Mouse (Mus musculus): Measurements from ENCODE around the gene Ttf1. TPM values are rescaled to one million over a fixed set of nuclear protein-coding genes. Genes with fewer than 3 reads are reported as not detected.
A peak's percentile ranks its signal among the peaks of the same experiment; 100 is the strongest.
"Not testable (repeated sequence)": the region's sequence is repeated elsewhere in the genome, so short reads cannot be mapped to it uniquely, and the experiment has no call there.

Gene Ttf1
- polyA plus RNA-seq, 1 experiment from 2014 or later = 12.5 TPM

- no peaks in the 10 kb centered on the region for H3K9me3 ChIP-seq (replicated peaks)
- ATAC-seq (ENCODE audit: insufficient number of reproducible peaks, low FRiP score, low TSS enrichment, low read depth) = no peak
- no peaks in the 10 kb centered on the region for H3K4me1 ChIP-seq
- no peaks in the 10 kb centered on the region for H3K36me3 ChIP-seq
- no peaks in the 10 kb centered on the region for H3K27me3 ChIP-seq
- no peak overlapping the region for H3K4me3 ChIP-seq (replicated peaks)
- H3K4me2 ChIP-seq (replicated peaks) = no peak overlapping the region
- H3K27ac ChIP-seq (replicated peaks) = no peak overlapping the region
- 65% methylated on average over 8 of the region's 8 CpGs for WGBS
- no peak overlapping the region for H3K9ac ChIP-seq
Measured at GRCm38 (mm10) chr2:29098786-29099185, 38.7 kb downstream of the Ttf1 start.

- ATAC-seq (ENCODE audit: insufficient number of reproducible peaks, low FRiP score, low TSS enrichment, low read depth) = no peak
- no peaks in the 10 kb centered on the region for H3K36me3 ChIP-seq
- H3K27me3 ChIP-seq = no peaks in the 10 kb centered on the region
- no peak overlapping the region for H3K4me3 ChIP-seq (replicated peaks)
- WGBS = 87% methylated on average over 14 of the region's 14 CpGs
- no peak overlapping the region for H3K4me2 ChIP-seq (replicated peaks)
- no peak overlapping the region for H3K27ac ChIP-seq (replicated peaks)
- H3K9ac ChIP-seq = no peak overlapping the region
- no peaks in the 10 kb centered on the region for H3K4me1 ChIP-seq
- no peaks in the 10 kb centered on the region for H3K9me3 ChIP-seq (replicated peaks)
Measured at GRCm38 (mm10) chr2:29099646-29100045, 39.6 kb downstream of the Ttf1 start.

- no peaks in the 10 kb centered on the region for H3K36me3 ChIP-seq
- H3K27ac ChIP-seq (replicated peaks) = no peak overlapping the region
- H3K4me3 ChIP-seq (replicated peaks) = no peak overlapping the region
- ATAC-seq (ENCODE audit: insufficient number of reproducible peaks, low FRiP score, low TSS enrichment, low read depth) = no peak
- no peak overlapping the region for H3K9ac ChIP-seq
- no peak overlapping the region for H3K4me2 ChIP-seq (replicated peaks)
- H3K9me3 ChIP-seq (replicated peaks) = no peaks in the 10 kb centered on the region
- no peaks in the 10 kb centered on the region for H3K4me1 ChIP-seq
- no peaks in the 10 kb centered on the region for H3K27me3 ChIP-seq
- 71% methylated on average over 7 of the region's 7 CpGs for WGBS
Measured at GRCm38 (mm10) chr2:29100822-29101534, 40.9 kb downstream of the Ttf1 start.

- WGBS = 79% methylated on average over 10 of the region's 10 CpGs
- H3K4me3 ChIP-seq (replicated peaks); H3K36me3 ChIP-seq; H3K4me1 ChIP-seq; H3K4me2 ChIP-seq (replicated peaks); ATAC-seq (ENCODE audit: insufficient number of reproducible peaks, low FRiP score, low TSS enrichment, low read depth); H3K9me3 ChIP-seq (replicated peaks); H3K27ac ChIP-seq (replicated peaks); H3K27me3 ChIP-seq; H3K9ac ChIP-seq: not testable (repeated sequence)
Measured at GRCm38 (mm10) chr2:29102416-29103377, 42.6 kb downstream of the Ttf1 start.

DNA sequence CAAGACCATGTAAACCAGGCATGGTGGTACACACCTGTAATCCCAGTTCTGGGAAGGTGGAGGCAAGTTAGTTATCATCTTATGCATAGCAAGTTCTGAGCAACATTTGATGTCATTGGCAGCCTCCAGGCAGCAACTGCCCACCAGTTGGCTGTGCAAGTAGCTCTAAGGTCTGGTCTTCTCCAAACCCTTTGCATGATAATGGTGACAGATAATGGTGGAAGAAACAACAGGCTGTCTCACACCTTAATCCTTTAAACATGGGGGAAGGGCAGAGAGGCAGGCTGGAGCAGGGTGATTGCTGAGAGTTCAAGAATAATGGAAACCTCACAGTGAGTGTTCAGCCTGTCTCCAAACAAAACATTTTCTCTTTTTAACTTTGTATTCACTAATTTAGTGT, 60.9 kb downstream of the Ttf1 start:
- Histone ChIP-seq H3K27ac (replicated peaks) (no peak overlapping the region), H3K4me1 (peaks cover 1% of the 10 kb centered on the region; the same call in 1 of the 2 replicates), H3K4me3 (replicated peaks) (no peak overlapping the region), H3K36me3 (no peaks in the 10 kb centered on the region), H3K9me3 (replicated peaks) (no peaks in the 10 kb centered on the region), H3K27me3 (no peaks in the 10 kb centered on the region), H3K4me2 (replicated peaks) (no peak overlapping the region), H3K9ac (no peak overlapping the region)
- ATAC-seq (ENCODE audit: insufficient number of reproducible peaks, low FRiP score, low TSS enrichment, low read depth) = no peak

DNA sequence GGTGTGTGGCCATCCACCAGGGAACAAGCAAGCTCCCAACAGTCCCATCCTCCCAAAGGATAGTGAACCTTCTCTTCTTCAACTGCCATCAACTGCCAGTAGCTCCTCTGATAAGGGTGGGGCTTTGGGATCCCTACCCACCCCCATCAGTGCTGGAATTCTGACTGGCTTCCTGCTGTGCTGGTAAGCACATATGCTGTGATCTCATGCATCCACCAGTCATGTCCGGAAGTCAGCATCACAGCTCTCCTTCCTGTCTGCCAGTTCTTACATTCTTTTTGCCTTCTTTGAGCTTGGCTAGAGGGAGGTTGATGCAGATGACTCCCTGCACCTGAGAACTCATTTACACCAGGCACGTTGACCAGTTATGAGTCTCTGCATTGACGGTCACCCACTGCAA, 62.4 kb downstream of the Ttf1 start:
- Histone ChIP-seq H3K4me3 (replicated peaks) (no peak overlapping the region), H3K36me3 (no peaks in the 10 kb centered on the region), H3K27ac (replicated peaks) (no peak overlapping the region), H3K4me1 (peaks cover 8% of the 10 kb centered on the region; the same call in 1 of the 2 replicates), H3K9me3 (replicated peaks) (no peaks in the 10 kb centered on the region), H3K9ac (no peak overlapping the region), H3K4me2 (replicated peaks) (no peak overlapping the region), H3K27me3 (no peaks in the 10 kb centered on the region)
- WGBS = 82% methylated on average over 3 of the region's 3 CpGs
- no peak for ATAC-seq (ENCODE audit: insufficient number of reproducible peaks, low FRiP score, low TSS enrichment, low read depth)

- H3K4me3 ChIP-seq (replicated peaks) = peak within 1 kb of the TSS; percentile 87
- H3K27me3 ChIP-seq = no peaks in the 10 kb centered on the region
- ATAC-seq (ENCODE audit: insufficient number of reproducible peaks, low FRiP score, low TSS enrichment, low read depth) = no peak
- peaks cover 8% of the 10 kb centered on the region; the same call in 1 of the 2 replicates for H3K4me1 ChIP-seq
- H3K4me2 ChIP-seq (replicated peaks) = peak within 1 kb of the TSS; percentile 72
- H3K9me3 ChIP-seq (replicated peaks) = no peaks in the 10 kb centered on the region
- WGBS = 68% methylated on average over 14 of the region's 14 CpGs
- H3K27ac ChIP-seq (replicated peaks) = peak within 1 kb of the TSS; percentile 95
- H3K36me3 ChIP-seq = peaks cover 7% of the 10 kb centered on the region; the same call in 1 of the 2 replicates
- H3K9ac ChIP-seq = peak within 1 kb of the TSS; percentile 84
Measured at GRCm38 (mm10) chr2:29123907-29124569, 64.0 kb downstream of the Ttf1 start, which contains the start of gene Setx. TSS of gene Setx (plus strand) at chr2:29124181.

GRCm38 (mm10) chr2:29124571-29124935, 64.5 kb downstream of the Ttf1 start:
- Histone ChIP-seq H3K4me1 (peaks cover 8% of the 10 kb centered on the region; the same call in 1 of the 2 replicates), H3K36me3 (peaks cover 12% of the 10 kb centered on the region), H3K9me3 (replicated peaks) (no peaks in the 10 kb centered on the region), H3K9ac (peak overlapping the region; percentile 10; the same call in 1 of the 2 replicates), H3K4me3 (replicated peaks) (peak overlapping the region; percentile 87), H3K27me3 (no peaks in the 10 kb centered on the region), H3K4me2 (replicated peaks) (peak overlapping the region; percentile 72), H3K27ac (replicated peaks) (peak overlapping the region; percentile 95)
- ATAC-seq (ENCODE audit: insufficient number of reproducible peaks, low FRiP score, low TSS enrichment, low read depth) = no peak
- under 1% methylated on average over 24 of the region's 24 CpGs for WGBS

DNA sequence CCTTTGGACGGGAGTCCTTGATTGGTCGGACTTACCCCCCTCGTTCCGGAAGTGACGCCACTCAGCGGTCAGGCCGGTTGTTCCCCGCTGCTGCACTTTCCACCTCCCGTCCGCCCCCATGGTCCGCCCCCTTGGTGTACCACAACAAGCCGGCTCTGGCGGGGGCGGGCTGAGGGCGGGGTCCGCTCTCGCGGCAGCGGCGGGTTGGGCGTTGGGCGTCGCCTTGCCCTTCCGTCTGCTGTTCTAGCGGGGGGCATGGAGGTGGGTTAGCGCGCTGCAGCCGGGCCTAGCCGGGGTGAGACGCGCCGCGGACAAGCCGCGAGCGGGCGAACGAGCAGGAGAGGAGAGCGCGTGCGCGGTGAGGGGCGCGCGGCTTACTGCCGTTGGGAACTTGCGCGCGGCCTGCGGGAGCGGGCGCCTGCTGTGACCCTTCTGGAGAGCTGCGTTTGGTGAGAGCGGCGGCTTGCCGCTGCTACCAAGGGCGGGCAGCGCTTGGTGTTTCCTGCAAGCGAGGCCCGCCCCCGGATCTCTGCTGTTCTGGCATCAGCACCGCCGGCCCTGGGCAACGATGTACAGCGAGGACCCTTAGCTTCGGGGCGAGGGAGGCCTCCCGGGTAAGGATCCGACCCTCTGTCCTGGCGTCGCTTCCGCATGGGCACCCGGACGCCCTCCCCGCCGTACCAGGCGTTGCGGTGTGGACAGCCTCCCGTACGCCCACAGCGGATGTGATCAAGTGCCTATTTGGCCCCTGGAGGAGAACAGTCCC, 65.1 kb downstream of the Ttf1 start:
- no peaks in the 10 kb centered on the region for H3K27me3 ChIP-seq
- peak overlapping the region; percentile 95 for H3K27ac ChIP-seq (replicated peaks)
- H3K4me2 ChIP-seq (replicated peaks) = peak overlapping the region; percentile 72
- peak overlapping the region; percentile 84 for H3K9ac ChIP-seq
- peak; percentile 98 for ATAC-seq (ENCODE audit: insufficient number of reproducible peaks, low FRiP score, low TSS enrichment, low read depth)
- H3K9me3 ChIP-seq (replicated peaks) = no peaks in the 10 kb centered on the region
- peaks cover 18% of the 10 kb centered on the region for H3K36me3 ChIP-seq
- H3K4me3 ChIP-seq (replicated peaks) = peak overlapping the region; percentile 87
- H3K4me1 ChIP-seq = peaks cover 8% of the 10 kb centered on the region; the same call in 1 of the 2 replicates
- WGBS = under 1% methylated on average over 81 of the region's 81 CpGs

DNA sequence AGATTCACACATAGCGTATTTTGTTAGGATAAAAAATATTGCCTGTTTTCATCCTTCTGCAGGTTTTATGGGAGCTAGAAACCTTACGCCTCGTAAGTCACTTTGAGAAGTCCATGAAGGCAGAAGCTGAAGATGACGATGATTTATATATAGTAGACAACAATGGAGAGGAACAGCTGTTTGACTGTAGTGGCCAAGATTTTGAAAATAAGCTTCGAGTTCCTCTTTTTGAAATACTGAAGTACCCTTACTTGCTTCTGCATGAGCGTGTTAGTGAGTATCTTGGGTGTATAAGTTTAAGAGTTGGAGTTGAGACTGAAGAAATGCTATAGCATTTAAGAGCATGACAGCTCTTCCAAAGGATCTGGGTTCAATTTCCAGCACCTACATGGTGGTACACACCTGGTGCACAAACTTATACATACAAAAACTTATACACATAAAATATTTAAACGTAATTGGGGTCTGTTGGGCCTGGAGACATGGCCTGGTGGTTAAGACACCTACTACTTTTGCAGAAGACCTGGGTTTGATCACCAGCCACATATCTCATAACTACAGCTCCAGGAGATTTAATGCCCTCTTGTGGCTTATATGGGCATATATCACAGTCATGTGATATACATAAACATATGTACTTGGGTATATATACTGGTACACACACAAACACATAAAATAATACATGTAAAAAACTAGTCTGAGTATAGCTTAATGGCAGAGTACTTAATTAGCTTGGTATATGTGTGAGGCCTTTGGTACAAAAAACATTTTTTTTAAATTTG, 70.2 kb downstream of the Ttf1 start:
- Histone ChIP-seq H3K27me3 (no peaks in the 10 kb centered on the region), H3K4me1 (peaks cover 8% of the 10 kb centered on the region; the same call in 1 of the 2 replicates), H3K9ac (no peak overlapping the region), H3K9me3 (replicated peaks) (no peaks in the 10 kb centered on the region), H3K4me3 (replicated peaks) (no peak overlapping the region), H3K36me3 (peaks cover 47% of the 10 kb centered on the region), H3K27ac (replicated peaks) (no peak overlapping the region), H3K4me2 (replicated peaks) (no peak overlapping the region)
- 94% methylated on average over 7 of the region's 7 CpGs for WGBS
- no peak for ATAC-seq (ENCODE audit: insufficient number of reproducible peaks, low FRiP score, low TSS enrichment, low read depth)
